Mouse (Mus musculus) stomach, postnatal 0 days (tissue): Measurements from ENCODE around the gene Tnk1. TPM values are rescaled to one million over a fixed set of nuclear protein-coding genes. Genes with fewer than 3 reads are reported as not detected.

Experiments
- ATAC-seq: fragments of 200-750 bp; cut with Nextera tagmentation; 2 replicates; pipeline ENCODE4 v1.8.0; 2017; ENCODE audit not compliant: low FRiP score, low TSS enrichment
- DNase-seq: peaks from one replicate; pipeline ENCODE4 v3.0.0-alpha.2; 2016; ENCODE audit warnings: low spot score
- H3K27ac ChIP-seq: fragments of 300-500 bp; sonication (generic); replicated peaks from 2 replicates; pipeline ENCODE4 v1.5.1; 2014; ENCODE audit warnings: mild to moderate bottlenecking, control low read depth
- H3K27me3 ChIP-seq: fragments of 300-500 bp; sonication (generic); 2 replicates; pipeline ENCODE4 v1.6.1; 2014; ENCODE audit warnings: low read length; ENCODE audit not compliant: control insufficient read depth, insufficient read depth
- H3K36me3 ChIP-seq: fragments of 300-500 bp; sonication (generic); 2 replicates; pipeline ENCODE4 v1.6.1; 2014; ENCODE audit warnings: low read length, mixed read lengths; ENCODE audit not compliant: control insufficient read depth, insufficient read depth
- H3K4me1 ChIP-seq: fragments of 300-500 bp; sonication (generic); replicated peaks from 2 replicates; pipeline ENCODE4 v1.6.1; 2014; ENCODE audit warnings: antibody characterized with exemption; ENCODE audit not compliant: control insufficient read depth, insufficient read depth
- H3K4me2 ChIP-seq: fragments of 300-500 bp; sonication (generic); replicated peaks from 2 replicates; pipeline ENCODE4 v1.6.1; 2014; ENCODE audit warnings: low read depth, mild to moderate bottlenecking, control low read depth, moderate library complexity
- H3K4me3 ChIP-seq: fragments of 300-500 bp; sonication (generic); 2 replicates; pipeline ENCODE4 v1.5.1; 2014; ENCODE audit warnings: low read depth, low read length, control low read depth
- H3K9ac ChIP-seq: fragments of 300-500 bp; sonication (generic); 2 replicates; pipeline ENCODE4 v1.6.1; 2014; ENCODE audit warnings: mild to moderate bottlenecking, low read length, control low read depth, mixed read lengths
- H3K9me3 ChIP-seq: fragments of 300-500 bp; sonication (generic); 2 replicates; pipeline ENCODE4 v1.6.1; 2016; ENCODE audit warnings: low read length; ENCODE audit not compliant: control insufficient read depth
- CTCF ChIP-seq: IDR thresholded peaks from 2 replicates; pipeline ENCODE4 v1.5.1; 2016; ENCODE audit warnings: antibody characterized with exemption, low read depth, mild to moderate bottlenecking, moderate library complexity
- EP300 ChIP-seq: optimal IDR thresholded peaks from 2 replicates; pipeline ENCODE3; 2016; ENCODE audit warnings: antibody characterized with exemption
- WGBS: fragments of 180-500 bp; shearing (Covaris S2); extraction: QIAGEN DNeasy Blood & Tissue Kit; methylation state at CpG from one replicate; pipeline ENCODE4 v1.1.7; 2014; 5-methylcytosine and 5-hydroxymethylcytosine counted together
- polyA plus RNA-seq: library from polyadenylated mRNA; unstranded; fragments of >200 nt; fragmentation: Nextera tagmentation; extraction: Ambion mirVana; gene quantifications from 2 replicates; pipeline ENCODE4 v1.2.1, GENCODE M21; 2015

Gene Tnk1
- polyA plus RNA-seq, 1 experiment from 2014 or later = 12.3 TPM

- WGBS = 78% methylated on average over 5 of the region's 5 CpGs
- TF ChIP-seq EP300 (no peak), CTCF (no peak)
- Histone ChIP-seq H3K4me1 (no peaks in the 10 kb centered on the region; the same call in 1 of the 2 replicates), H3K4me3 (no peak overlapping the region), H3K27me3 (no peaks in the 10 kb centered on the region), H3K9me3 (no peaks in the 10 kb centered on the region), H3K4me2 (no peak overlapping the region), H3K27ac (no peak overlapping the region), H3K9ac (no peak overlapping the region), H3K36me3 (no peaks in the 10 kb centered on the region)
- DNase-seq = no peak
- ATAC-seq = 0 out of 2 replicates have a peak, but pooled peaks have one; percentile 29
These were observed 29.7 kb downstream of the Tnk1 start for GRCm38 (mm10) chr11:69828832-69829231.

GRCm38 (mm10) chr11:69823456-69823855 is 35.1 kb downstream of the Tnk1 start:
- no peaks in the 10 kb centered on the region for H3K9me3 ChIP-seq
- no peak overlapping the region for H3K4me3 ChIP-seq
- no peak overlapping the region for H3K27ac ChIP-seq
- H3K27me3 ChIP-seq = no peaks in the 10 kb centered on the region
- TF ChIP-seq CTCF (no peak), EP300 (no peak)
- H3K36me3 ChIP-seq = no peaks in the 10 kb centered on the region
- 64% methylated on average over 2 of the region's 2 CpGs for WGBS
- no peak overlapping the region for H3K4me2 ChIP-seq
- H3K9ac ChIP-seq = no peak overlapping the region
- no peaks in the 10 kb centered on the region for H3K4me1 ChIP-seq
- DNase-seq (no peak), ATAC-seq (no peak)

- TF ChIP-seq EP300 = no peak
- TF ChIP-seq CTCF = no peak
- no peak for ATAC-seq
These were observed 36.5 kb downstream of the Tnk1 start, which contains the start of gene Spem1 for GRCm38 (mm10) chr11:69822080-69822479. Gene Spem1, minus strand, starts transcription at chr11:69822180.

GRCm38 (mm10) chr11:69818871-69819270 is 39.7 kb downstream of the Tnk1 start:
- Histone ChIP-seq H3K36me3 (no peaks in the 10 kb centered on the region), H3K9me3 (no peaks in the 10 kb centered on the region), H3K4me3 (no peak overlapping the region), H3K4me2 (no peak overlapping the region), H3K27ac (no peak overlapping the region), H3K27me3 (no peaks in the 10 kb centered on the region), H3K4me1 (no peaks in the 10 kb centered on the region), H3K9ac (no peak overlapping the region)
- DNase-seq (no peak), ATAC-seq (no peak)
- TF ChIP-seq EP300 (no peak), CTCF (no peak)
- 92% methylated on average over 8 of the region's 8 CpGs for WGBS

More at GRCm38 (mm10) chr11:69822080-69822479, 36.5 kb downstream of the Tnk1 start, which contains the start of gene Spem1:
- no peaks in the 10 kb centered on the region for H3K36me3 ChIP-seq
- no peak within 1 kb of the TSS for H3K4me2 ChIP-seq
- no peak for DNase-seq
- H3K9ac ChIP-seq = no peak within 1 kb of the TSS
- no peaks in the 10 kb centered on the region for H3K4me1 ChIP-seq
- no peak within 1 kb of the TSS for H3K27ac ChIP-seq
- no peaks in the 10 kb centered on the region for H3K27me3 ChIP-seq
- no peaks in the 10 kb centered on the region for H3K9me3 ChIP-seq
- WGBS = 93% methylated on average over 3 of the region's 3 CpGs
- no peak within 1 kb of the TSS for H3K4me3 ChIP-seq

- DNase-seq (no peak), ATAC-seq (no peak)
- H3K9ac ChIP-seq = no peak within 1 kb of the TSS
- H3K9me3 ChIP-seq = no peaks in the 10 kb centered on the region
- TF ChIP-seq EP300 = no peak
- TF ChIP-seq CTCF = no peak
- no peak within 1 kb of the TSS for H3K4me3 ChIP-seq
- H3K27me3 ChIP-seq = no peaks in the 10 kb centered on the region
- H3K36me3 ChIP-seq = no peaks in the 10 kb centered on the region
- WGBS = 85% methylated on average over 2 of the region's 2 CpGs
- H3K4me1 ChIP-seq = no peaks in the 10 kb centered on the region
- H3K4me2 ChIP-seq = no peak within 1 kb of the TSS
- H3K27ac ChIP-seq = no peak within 1 kb of the TSS
These were observed 40.2 kb downstream of the Tnk1 start, which contains the start of gene Spem2 for GRCm38 (mm10) chr11:69818365-69818764. Gene Spem2, minus strand, starts transcription at chr11:69818465.

DNA sequence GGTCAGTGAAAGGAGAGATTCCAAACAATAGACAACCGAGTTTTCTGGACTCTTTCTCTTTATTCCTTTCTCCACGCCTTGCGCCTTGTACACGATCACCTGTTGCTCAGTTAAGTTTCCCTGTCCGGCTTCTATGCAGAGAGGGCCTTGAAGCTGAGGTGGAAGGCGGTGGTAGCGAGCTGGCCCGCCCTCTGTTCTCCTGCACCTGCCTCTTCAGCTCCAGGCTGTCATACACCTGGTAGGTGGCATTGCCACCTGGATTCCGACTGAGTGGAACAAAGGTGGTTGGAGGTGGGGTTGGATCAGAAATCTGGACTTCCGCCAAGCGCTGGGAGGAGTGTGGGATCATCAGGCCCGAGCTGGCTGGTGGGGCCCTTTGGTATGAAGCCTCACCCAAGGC is 42.0 kb downstream of the Tnk1 start:
- TF ChIP-seq CTCF (no peak), EP300 (no peak)
- no peak overlapping the region for H3K27ac ChIP-seq
- H3K4me1 ChIP-seq = no peaks in the 10 kb centered on the region
- 81% methylated on average over 12 of the region's 12 CpGs for WGBS
- H3K9me3 ChIP-seq = no peaks in the 10 kb centered on the region
- H3K9ac ChIP-seq = no peak overlapping the region
- H3K27me3 ChIP-seq = no peaks in the 10 kb centered on the region
- DNase-seq (no peak), ATAC-seq (peak; percentile 38; the same call in 1 of the 2 replicates)
- no peak overlapping the region for H3K4me3 ChIP-seq
- H3K36me3 ChIP-seq = no peaks in the 10 kb centered on the region
- H3K4me2 ChIP-seq = no peak overlapping the region
